Mouse (Mus musculus) CD4-positive helper T cell, adult 2 months (primary cell): ENCODE results near the gene Gm8247.
"Not testable (repeated sequence)": the region's sequence is repeated elsewhere in the genome, so short reads cannot be mapped to it uniquely, and the experiment has no call there.

ENCODE experiments used
- DNase-seq: peaks from one replicate; pipeline ENCODE4 v3.0.0-alpha.2; 2012; ENCODE audit warnings: low read depth, missing footprints, low spot score

The Gm8247 gene

DNA sequence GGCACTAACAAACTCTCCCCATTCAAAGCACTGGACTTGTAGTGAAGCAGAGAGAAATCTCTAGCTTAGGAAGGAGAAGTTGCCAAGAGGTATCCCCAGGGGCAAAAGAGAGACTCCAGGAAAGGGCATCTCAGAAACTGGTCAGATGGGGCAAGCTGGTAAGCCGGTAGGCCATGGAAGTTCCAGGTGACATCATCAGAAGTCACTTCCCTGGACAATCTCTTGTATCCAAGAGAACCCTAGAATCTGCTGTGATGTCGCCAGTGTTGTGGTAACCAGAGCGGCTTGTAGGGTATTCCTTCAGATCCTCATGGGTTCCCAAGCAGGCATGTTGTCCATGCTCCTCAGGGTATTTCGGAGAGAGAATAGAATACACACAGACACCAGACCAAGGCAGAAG, at the start of gene Gm8247:
Gene Gm8247 (plus strand): TSS at position 301 of the 400 bp plus-strand sequence.
- DNase-seq = not testable (repeated sequence)

DNA sequence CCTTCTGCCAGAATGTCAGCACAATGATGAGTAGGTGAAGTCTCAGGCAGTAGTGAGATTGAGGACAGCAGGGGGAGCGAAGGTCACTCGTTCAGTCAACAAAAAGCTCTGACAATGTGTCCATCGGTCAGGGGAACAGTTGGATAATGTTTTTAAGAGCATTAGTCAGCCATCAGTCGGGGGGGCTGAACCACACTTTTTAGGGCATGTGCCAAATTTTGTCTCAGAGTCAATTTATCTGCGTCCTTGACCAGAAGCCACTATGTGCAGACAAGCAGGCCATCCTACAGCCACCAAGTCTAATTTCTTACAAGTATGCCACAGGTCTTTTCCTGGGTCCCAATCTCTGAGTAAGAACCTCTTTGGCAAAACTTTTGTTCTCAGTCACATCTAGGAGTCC, 35.0 kb upstream of the Gm8247 start:
- not testable (repeated sequence) for DNase-seq

DNA sequence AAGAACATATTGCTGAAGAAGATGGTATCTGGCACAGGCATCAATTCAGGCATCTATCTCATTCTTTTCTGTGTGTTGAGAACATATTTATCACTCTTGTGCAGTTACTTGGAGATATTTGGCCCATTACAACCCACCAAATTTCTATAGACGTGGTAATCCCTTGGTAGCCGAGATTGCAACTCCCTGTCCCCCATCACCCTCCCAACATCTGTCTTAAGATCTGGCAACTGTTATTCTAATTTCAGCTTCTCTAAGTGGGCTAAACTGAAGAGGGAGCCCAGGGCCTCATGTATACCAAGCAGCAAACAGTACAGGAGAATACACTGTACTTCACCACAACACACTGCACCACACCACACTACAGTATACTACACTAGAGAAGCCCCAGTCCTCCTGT, 8.8 kb downstream of the Gm8247 start:
- not testable (repeated sequence) for DNase-seq

DNA sequence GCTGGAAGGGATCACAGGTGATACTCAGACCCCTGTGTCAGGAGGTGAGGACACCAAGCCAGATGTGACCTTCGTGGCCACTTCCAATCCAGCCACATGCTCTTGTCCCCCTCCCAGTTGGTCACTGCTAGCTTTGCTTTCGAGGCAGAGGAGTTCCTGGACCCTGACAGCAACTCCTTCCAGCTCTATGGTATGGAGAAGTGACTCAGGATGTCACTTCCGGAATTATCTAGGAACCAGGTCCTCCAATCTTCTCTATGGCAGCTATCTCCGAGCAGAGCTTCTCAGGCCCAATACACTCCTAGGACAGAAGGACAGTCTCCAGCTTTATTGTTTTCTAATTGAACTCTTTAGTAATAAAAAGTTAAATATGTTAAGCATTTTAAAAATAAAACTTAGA, 44.8 kb downstream of the Gm8247 start, which contains the start of gene Gm5624:
Gene Gm5624 (minus strand): TSS at position 202 of the 400 bp plus-strand sequence.
- DNase-seq = not testable (repeated sequence)
